Mouse (Mus musculus) C2C12 (cell line): ENCODE measurements around the gene Ccnd3.

ENCODE experiments used
- CTCF ChIP-seq: IDR thresholded peaks from one replicate; pipeline ENCODE4 v1.5.1; 2011; ENCODE audit not compliant: control insufficient read depth, insufficient read depth, insufficient read length
- MAX ChIP-seq: IDR thresholded peaks from one replicate; pipeline ENCODE4 v1.6.1; 2011; ENCODE audit warnings: mild to moderate bottlenecking, control low read depth
- MYOG ChIP-seq: IDR thresholded peaks from one replicate; pipeline ENCODE4 v1.6.1; 2011; ENCODE audit not compliant: control insufficient read depth, insufficient read length; ENCODE audit errors: extremely low read depth
- USF1 ChIP-seq: IDR thresholded peaks from one replicate; pipeline ENCODE4 v1.6.1; 2011; ENCODE audit warnings: low read depth, mild to moderate bottlenecking, control low read depth, moderate library complexity

DNA sequence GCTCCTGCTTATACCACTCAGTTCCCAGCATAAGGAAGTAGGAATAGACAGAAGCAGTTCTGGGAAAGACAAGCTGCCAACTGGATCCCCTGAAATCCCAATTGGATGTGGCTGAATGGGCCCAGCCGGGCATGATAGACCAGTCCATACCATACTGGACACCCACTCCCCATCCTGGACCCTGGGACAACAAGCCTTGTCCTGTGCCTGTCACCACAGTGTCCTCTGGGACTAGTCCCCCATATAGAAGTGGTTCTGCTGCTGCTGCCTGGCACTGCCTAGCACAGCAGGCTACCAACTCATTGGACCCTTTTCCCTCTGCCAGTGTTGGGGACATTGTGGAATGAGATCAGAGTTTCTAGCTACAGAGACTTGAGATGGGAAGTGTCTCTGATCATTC is 1.2 kb downstream of the Ccnd3 start:
- no peak for TF ChIP-seq CTCF
- no peak for TF ChIP-seq MAX
- TF ChIP-seq USF1, result no peak
- TF ChIP-seq MYOG, result no peak
